ENCODE assay signal across 10 mouse cellular contexts in the genomic region with DNA sequence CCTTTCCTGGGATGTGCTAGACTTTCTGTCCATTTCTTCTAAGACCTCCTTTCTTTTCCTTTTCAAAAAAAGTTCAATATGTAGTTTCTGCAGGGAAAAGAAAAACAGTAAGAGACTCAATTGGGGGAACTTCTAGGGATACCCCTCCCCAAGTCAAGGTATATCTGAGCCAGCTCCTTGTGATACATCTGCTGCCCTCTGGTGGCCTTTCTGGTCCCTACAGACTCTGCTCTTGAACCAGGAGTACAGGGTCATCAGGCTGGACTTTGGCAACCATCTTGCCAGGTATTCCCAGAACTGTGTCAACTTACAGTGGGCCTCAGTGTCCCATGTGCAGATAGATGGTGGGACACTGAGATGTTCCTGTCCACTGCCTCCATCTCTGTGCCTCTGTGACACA.
A peak's percentile ranks its signal among the peaks of the same experiment; 100 is the strongest.
DNase-seq lines count a peak whose midpoint lies in the region; ATAC-seq and TF ChIP-seq lines count a peak whose summit lies in the region.
"Had no signal": no experiment of that assay in that cellular context is flagged by ENCODE, and none has a peak within 500 bp of the region (broad histone marks: within the 10 kb centered on the region; RNA-seq: fewer than 3 reads in every experiment).

No protein-coding gene starts in this region.

- no peak overlapping the region for H3K9ac ChIP-seq in heart, adult 2 months (ENCODE audit: low read depth, low read length)
- H3K9ac ChIP-seq in heart, embryonic 12.5 days: no peak overlapping the region
- no peak overlapping the region for H3K9ac ChIP-seq in kidney, postnatal 0 days (ENCODE audit: low read depth, low read length)
- H3K9ac ChIP-seq: embryonic facial prominence, embryonic 13.5 days; limb, embryonic 13.5 days had no signal

- no peak for TF ChIP-seq EP300 in heart, adult 2 months (IDR thresholded peaks at IDR 0.05; ENCODE audit: insufficient read depth, low read depth, low read length)

- H3K9me3 ChIP-seq in heart, embryonic 12.5 days (replicated peaks): 0 out of 2 replicates have a peak, but pooled peaks cover 3% of the 10 kb centered on the region
- H3K9me3 ChIP-seq in kidney, postnatal 0 days (replicated peaks; ENCODE audit: low read length): no peaks in the 10 kb centered on the region
- H3K9me3 ChIP-seq: limb, embryonic 13.5 days had no signal

- H3K36me3 ChIP-seq in heart, adult 2 months (ENCODE audit: control insufficient read depth, insufficient read depth, low read length): no peaks in the 10 kb centered on the region
- H3K36me3 ChIP-seq in heart, embryonic 12.5 days: no peaks in the 10 kb centered on the region
- no peaks in the 10 kb centered on the region for H3K36me3 ChIP-seq in testis, adult 2 months (ENCODE audit: control insufficient read depth, insufficient read depth, low read length)
- no peaks in the 10 kb centered on the region for H3K36me3 ChIP-seq in kidney, postnatal 0 days (ENCODE audit: insufficient read depth, low read length)
- H3K36me3 ChIP-seq: embryonic facial prominence, embryonic 13.5 days; limb, embryonic 13.5 days had no signal

- H3K4me1 ChIP-seq in heart, adult 2 months (ENCODE audit: control insufficient read depth, insufficient read depth, low read length): no peaks in the 10 kb centered on the region
- H3K4me1 ChIP-seq in heart, embryonic 12.5 days (replicated peaks): no peaks in the 10 kb centered on the region
- no peaks in the 10 kb centered on the region for H3K4me1 ChIP-seq in testis, adult 2 months (ENCODE audit: control insufficient read depth, insufficient read depth, low read length)
- no peaks in the 10 kb centered on the region for H3K4me1 ChIP-seq in kidney, postnatal 0 days (replicated peaks; ENCODE audit: insufficient read depth, low read length)
- H3K4me1 ChIP-seq: embryonic facial prominence, embryonic 13.5 days; limb, embryonic 13.5 days had no signal

- H3K4me2 ChIP-seq in heart, embryonic 12.5 days: no peak overlapping the region
- H3K4me2 ChIP-seq in kidney, postnatal 0 days (ENCODE audit: low read length): no peak overlapping the region
- H3K4me2 ChIP-seq: embryonic facial prominence, embryonic 13.5 days; limb, embryonic 13.5 days had no signal

- H3K27me3 ChIP-seq in heart, adult 2 months (ENCODE audit: control insufficient read depth, insufficient read depth, low read length): no peaks in the 10 kb centered on the region
- H3K27me3 ChIP-seq in heart, embryonic 12.5 days (replicated peaks): no peaks in the 10 kb centered on the region
- no peaks in the 10 kb centered on the region for H3K27me3 ChIP-seq in testis, adult 2 months (ENCODE audit: control insufficient read depth, insufficient read depth, low read length)
- no peaks in the 10 kb centered on the region for H3K27me3 ChIP-seq in kidney, postnatal 0 days (ENCODE audit: insufficient read depth, low read length)

- H3K27ac ChIP-seq in heart, adult 2 months: no peak overlapping the region
- H3K27ac ChIP-seq in heart, embryonic 12.5 days (ENCODE audit: poor library complexity, severe bottlenecking): no peak overlapping the region
- H3K27ac ChIP-seq in testis, adult 2 months (ENCODE audit: control insufficient read depth, insufficient read depth, low read depth, low read length): no peak overlapping the region
- no peak overlapping the region for H3K27ac ChIP-seq in kidney, postnatal 0 days
- H3K27ac ChIP-seq: embryonic facial prominence, embryonic 13.5 days; limb, embryonic 13.5 days had no signal

- no peak for ATAC-seq in heart, embryonic 12.5 days (ENCODE audit: insufficient number of reproducible peaks, low FRiP score)
- no peak for ATAC-seq in kidney, postnatal 0 days (replicated peaks; ENCODE audit: low FRiP score, low read depth)

- H3K4me3 ChIP-seq in heart, adult 2 months: no peak overlapping the region
- no peak overlapping the region for H3K4me3 ChIP-seq in heart, embryonic 12.5 days
- H3K4me3 ChIP-seq in testis, adult 2 months (ENCODE audit: control insufficient read depth, low read depth, low read length): no peak overlapping the region
- no peak overlapping the region for H3K4me3 ChIP-seq in kidney, postnatal 0 days (replicated peaks; ENCODE audit: low read depth, low read length)
- H3K4me3 ChIP-seq: embryonic facial prominence, embryonic 13.5 days; limb, embryonic 13.5 days had no signal

- TF ChIP-seq POLR2A in heart, adult 2 months (IDR thresholded peaks at IDR 0.05; ENCODE audit: insufficient read depth, low read depth, low read length): no peak
- no peak for TF ChIP-seq POLR2A in testis, adult 2 months (IDR thresholded peaks at IDR 0.05; ENCODE audit: control insufficient read depth, low read depth, low read length)

- intact Hi-C loops in heart, adult 2 months (cut with DNase I): loop anchor here (2.0 to 5.0 kb wide), 2 partner anchors 181 to 307 kb away; no protein-coding TSS in a partner anchor

- DNase-seq in heart, adult 2 months: peak; percentile 7 to 39
- DNase-seq in testis, postnatal 14 days (ENCODE audit: low spot score): no peak
- peak; percentile 1 for DNase-seq in c-Kit-positive CD71-positive TER-119-negative erythroid progenitor cells, embryonic 14.5 days (ENCODE audit: low read depth)
- DNase-seq in kidney, postnatal 0 days (ENCODE audit: low spot score): peak; percentile 71
- DNase-seq in retina, postnatal 1 day: peak; percentile 64
- no peak for DNase-seq in frontal cortex, postnatal 14 days (ENCODE audit: low spot score in 2 of 2)

- TF ChIP-seq CTCF in heart, adult 2 months (IDR thresholded peaks at IDR 0.05): peak; percentile 68
- TF ChIP-seq CTCF in testis, adult 2 months (IDR thresholded peaks at IDR 0.05; ENCODE audit: control insufficient read depth, insufficient read depth, insufficient replicate concordance, low read depth, low read length): peak; percentile 38; the same call in 1 of the 2 replicates
- TF ChIP-seq CTCF in kidney, postnatal 0 days (IDR thresholded peaks at IDR 0.05; ENCODE audit: low read depth): peak; percentile 83

- H3K79me2 ChIP-seq in heart, adult 2 months (replicated peaks; ENCODE audit: control insufficient read depth, insufficient read depth, low read length): no peaks in the 10 kb centered on the region

Comparison
In these comparisons a context has a peak if more than half of its experiments do, and no peak if none do; other contexts are left out.
1. DNase-seq: peak in heart, adult 2 months (2 of 2), c-Kit-positive CD71-positive TER-119-negative erythroid progenitor cells, embryonic 14.5 days (single experiment), kidney, postnatal 0 days (single experiment) and retina, postnatal 1 day (single experiment); none in testis, postnatal 14 days (single experiment) and frontal cortex, postnatal 14 days (0 of 2).
2. Peak in every context shown above with its lines, with median percentiles within 50 percentile points of each other: CTCF ChIP-seq.